Mouse (Mus musculus): Measurements from ENCODE around the gene Rab11a. TPM values are rescaled to one million over a fixed set of nuclear protein-coding genes. Genes with fewer than 3 reads are reported as not detected.
A peak's percentile ranks its signal among the peaks of the same experiment; 100 is the strongest.

Gene Rab11a
- polyA plus RNA-seq (2015; fragmentation: Nextera tagmentation; extraction: Ambion mirVana) = 401 and 402 TPM in 2 replicates

DNA sequence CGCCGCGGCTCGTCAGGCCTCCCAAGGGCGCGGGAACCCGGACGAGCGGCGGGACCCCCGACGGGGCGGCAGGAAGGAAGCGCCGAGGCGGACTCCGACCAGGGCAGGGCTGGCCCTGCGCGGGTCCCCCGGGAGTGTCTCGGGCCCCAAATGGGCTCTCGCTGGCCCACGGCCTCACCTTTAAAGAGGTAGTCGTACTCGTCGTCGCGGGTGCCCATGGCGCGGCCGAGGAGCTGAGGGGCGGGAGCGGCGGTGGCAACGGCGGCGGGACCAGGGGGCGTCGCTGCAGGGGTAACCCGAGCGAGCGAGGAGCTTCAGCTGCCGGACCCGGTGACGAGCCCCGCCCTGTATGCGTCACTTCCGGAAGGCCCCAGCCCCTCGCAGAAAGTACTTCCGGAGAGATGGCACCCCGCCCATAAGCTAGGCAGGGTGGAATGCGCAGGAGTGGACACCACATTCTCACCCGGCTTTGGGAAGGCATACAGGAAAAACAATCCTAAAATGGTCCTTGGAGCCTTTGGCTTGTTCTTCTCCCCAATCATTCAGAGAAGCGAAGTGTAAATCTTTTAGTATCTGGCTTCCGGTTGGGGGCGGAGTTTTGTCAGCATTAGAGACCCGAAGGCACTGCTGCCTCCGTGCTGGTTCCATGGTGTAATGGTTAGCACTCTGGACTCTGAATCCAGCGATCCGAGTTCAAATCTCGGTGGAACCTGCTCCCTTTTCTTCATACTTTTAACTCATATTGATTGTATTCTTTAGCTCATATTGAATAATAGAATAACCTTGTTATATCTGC lies at the start of gene Rab11a:
Gene Rab11a, minus strand, starts transcription at position 353 of the 796 bp plus-strand sequence.
- ATAC-seq (replicated peaks) = peak; percentile 98
- under 1% methylated on average over 61 of the region's 61 CpGs for whole genome bisulfite sequencing
- peak within 1 kb of the TSS; percentile 95 for H3K27ac ChIP-seq
- H3K27me3 ChIP-seq (replicated peaks) = no peaks in the 10 kb centered on the region
- no peaks in the 10 kb centered on the region for H3K9me3 ChIP-seq
- H3K4me3 ChIP-seq = peak within 1 kb of the TSS; percentile 81
- H3K36me3 ChIP-seq (replicated peaks) = no peaks in the 10 kb centered on the region
- peak within 1 kb of the TSS; percentile 81 for H3K4me2 ChIP-seq
- H3K9ac ChIP-seq = peak within 1 kb of the TSS; percentile 86
- H3K4me1 ChIP-seq = peaks cover 7% of the 10 kb centered on the region

DNA sequence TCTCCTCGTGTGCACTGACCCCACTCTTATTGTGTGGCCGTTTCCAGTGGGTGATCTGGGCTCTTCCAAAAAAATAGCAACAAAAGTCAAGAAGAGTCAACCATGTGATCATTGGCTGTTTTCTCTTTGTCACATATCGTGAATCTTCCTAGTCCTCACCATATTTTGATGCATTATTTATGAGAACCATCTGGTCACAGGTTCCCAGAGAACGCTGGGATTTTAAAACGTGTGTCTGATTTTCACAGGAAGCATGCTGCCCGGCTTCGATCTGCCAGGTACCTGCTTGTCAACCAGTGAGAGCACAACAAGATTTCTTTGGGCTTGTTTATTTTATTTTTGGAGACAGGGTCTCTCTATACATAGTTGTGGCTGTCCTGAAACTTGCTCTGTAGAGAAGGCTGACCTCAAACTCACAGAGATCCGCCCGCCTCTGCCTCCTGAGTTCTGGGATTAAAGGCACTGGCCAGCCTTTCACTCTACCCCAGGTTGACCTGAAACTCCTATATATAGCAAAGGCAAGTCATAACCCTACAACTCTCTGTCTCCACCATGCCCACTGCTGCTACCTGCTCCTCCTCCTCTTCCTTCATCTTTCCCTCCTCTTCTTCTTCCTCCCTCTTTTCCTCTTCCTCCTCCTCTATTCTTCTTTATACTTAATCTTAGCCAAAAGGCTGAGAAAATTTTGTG lies 48.8 kb upstream of the Rab11a start:
- ATAC-seq (replicated peaks) = no peak
- 78% methylated on average over 9 of the region's 9 CpGs for WGBS
- Histone ChIP-seq H3K4me2 (no peak overlapping the region), H3K4me1 (no peaks in the 10 kb centered on the region), H3K9me3 (no peaks in the 10 kb centered on the region), H3K4me3 (no peak overlapping the region), H3K36me3 (replicated peaks) (no peaks in the 10 kb centered on the region), H3K27ac (no peak overlapping the region), H3K9ac (no peak overlapping the region), H3K27me3 (replicated peaks) (no peaks in the 10 kb centered on the region)

DNA sequence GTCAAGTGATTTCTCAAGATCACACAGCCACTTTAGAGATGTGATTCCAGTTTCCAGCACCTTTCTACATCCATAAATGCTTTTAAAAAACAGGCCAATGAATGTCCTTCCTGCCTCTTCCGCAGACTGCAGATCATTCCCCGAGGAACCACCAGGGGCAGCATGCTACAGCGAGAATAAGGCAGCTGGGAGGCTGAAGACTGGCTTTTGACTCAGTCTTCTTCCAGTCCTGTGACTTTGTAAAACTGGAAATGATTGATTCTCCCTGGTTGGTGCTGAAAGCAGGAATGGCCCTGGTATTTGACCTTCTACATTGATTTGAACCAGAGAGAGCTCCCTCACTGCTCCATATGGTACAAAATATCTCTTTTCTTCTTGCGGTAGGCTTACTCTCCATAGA lies 47.3 kb upstream of the Rab11a start:
- Histone ChIP-seq H3K27me3 (replicated peaks) (no peaks in the 10 kb centered on the region), H3K4me1 (no peaks in the 10 kb centered on the region), H3K9ac (no peak overlapping the region), H3K36me3 (replicated peaks) (no peaks in the 10 kb centered on the region), H3K9me3 (no peaks in the 10 kb centered on the region), H3K4me3 (no peak overlapping the region), H3K4me2 (no peak overlapping the region), H3K27ac (no peak overlapping the region)
- 40% methylated on average over 4 of the region's 4 CpGs for WGBS
- ATAC-seq (replicated peaks) = no peak

DNA sequence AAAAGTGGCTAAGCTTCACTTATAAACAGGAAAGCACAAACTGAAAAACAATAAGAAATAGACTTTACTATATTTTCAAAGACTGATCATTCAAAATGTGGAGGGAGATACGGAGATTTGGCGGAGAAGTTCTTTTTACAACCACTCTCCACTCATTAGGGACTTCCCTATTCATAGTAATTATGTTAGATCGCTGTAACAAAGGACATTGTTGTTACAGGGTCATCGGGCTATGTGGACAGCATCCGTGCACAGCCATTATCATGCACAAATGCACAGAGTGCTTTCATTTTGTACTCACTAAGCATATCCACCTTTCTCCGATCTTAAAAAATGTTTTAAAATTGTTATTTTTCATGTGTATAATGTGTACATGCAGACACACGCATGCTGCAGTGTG lies 46.0 kb upstream of the Rab11a start:
- ATAC-seq (replicated peaks) = no peak
- H3K4me2 ChIP-seq = no peak overlapping the region

DNA sequence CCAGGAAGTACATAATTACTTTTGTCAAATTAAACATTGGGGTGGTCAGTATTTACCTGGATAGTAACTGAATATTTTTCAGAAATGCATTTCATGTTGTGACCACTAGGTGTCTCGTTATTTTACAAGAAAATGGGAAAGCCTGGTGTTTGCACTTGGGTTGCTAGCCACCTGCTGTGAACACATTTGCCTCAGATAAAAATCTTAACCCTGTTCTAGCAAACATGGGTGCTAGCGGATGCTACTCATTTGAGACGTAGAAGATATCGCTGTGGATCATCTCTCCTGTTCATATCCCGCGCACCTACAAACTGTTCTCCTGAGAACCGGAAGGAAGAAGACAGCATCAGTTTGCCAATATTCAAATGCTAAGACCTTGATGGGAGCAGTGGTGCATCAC lies 42.1 kb upstream of the Rab11a start:
- Histone ChIP-seq H3K27me3 (replicated peaks) (no peaks in the 10 kb centered on the region), H3K36me3 (replicated peaks) (no peaks in the 10 kb centered on the region), H3K4me2 (no peak overlapping the region), H3K27ac (no peak overlapping the region), H3K4me3 (no peak overlapping the region), H3K9me3 (no peaks in the 10 kb centered on the region), H3K9ac (no peak overlapping the region), H3K4me1 (peaks cover under 1% of the 10 kb centered on the region; the same call in 1 of the 2 replicates)
- WGBS = 42% methylated on average over 7 of the region's 7 CpGs
- no peak for ATAC-seq (replicated peaks)

More for the DNA sequence above, 46.0 kb upstream of the Rab11a start:
- Histone ChIP-seq H3K4me3 (no peak overlapping the region), H3K4me1 (no peaks in the 10 kb centered on the region), H3K9ac (no peak overlapping the region), H3K27me3 (replicated peaks) (no peaks in the 10 kb centered on the region), H3K36me3 (replicated peaks) (no peaks in the 10 kb centered on the region), H3K9me3 (no peaks in the 10 kb centered on the region), H3K27ac (no peak overlapping the region)
- 76% methylated on average over 7 of the region's 7 CpGs for WGBS

DNA sequence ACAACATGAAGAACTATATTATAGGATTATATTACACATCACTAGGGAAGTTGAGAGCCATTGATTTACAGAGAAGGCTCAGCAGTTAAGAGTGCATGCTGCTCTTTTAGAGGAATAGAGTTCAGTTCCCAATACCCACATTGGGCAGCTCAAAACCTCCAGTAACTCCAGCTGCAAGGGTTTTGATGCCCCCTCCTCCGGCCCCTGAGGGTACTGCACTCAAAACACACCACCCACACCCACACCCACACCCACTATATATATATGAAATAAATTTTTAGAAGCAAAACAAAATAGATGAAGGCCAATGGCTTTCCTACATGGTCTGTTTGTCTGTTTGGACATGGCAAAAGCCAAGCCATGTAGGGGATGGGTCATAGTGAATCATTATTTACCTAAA lies 40.6 kb upstream of the Rab11a start:
- Histone ChIP-seq H3K9ac (no peak overlapping the region), H3K4me3 (no peak overlapping the region), H3K4me1 (peaks cover 5% of the 10 kb centered on the region; the same call in 1 of the 2 replicates), H3K4me2 (no peak overlapping the region), H3K36me3 (replicated peaks) (no peaks in the 10 kb centered on the region), H3K27me3 (replicated peaks) (no peaks in the 10 kb centered on the region), H3K9me3 (no peaks in the 10 kb centered on the region), H3K27ac (no peak overlapping the region)
- 82% methylated on average over 1 of the region's 1 CpGs for whole genome bisulfite sequencing
- no peak for ATAC-seq (replicated peaks)

DNA sequence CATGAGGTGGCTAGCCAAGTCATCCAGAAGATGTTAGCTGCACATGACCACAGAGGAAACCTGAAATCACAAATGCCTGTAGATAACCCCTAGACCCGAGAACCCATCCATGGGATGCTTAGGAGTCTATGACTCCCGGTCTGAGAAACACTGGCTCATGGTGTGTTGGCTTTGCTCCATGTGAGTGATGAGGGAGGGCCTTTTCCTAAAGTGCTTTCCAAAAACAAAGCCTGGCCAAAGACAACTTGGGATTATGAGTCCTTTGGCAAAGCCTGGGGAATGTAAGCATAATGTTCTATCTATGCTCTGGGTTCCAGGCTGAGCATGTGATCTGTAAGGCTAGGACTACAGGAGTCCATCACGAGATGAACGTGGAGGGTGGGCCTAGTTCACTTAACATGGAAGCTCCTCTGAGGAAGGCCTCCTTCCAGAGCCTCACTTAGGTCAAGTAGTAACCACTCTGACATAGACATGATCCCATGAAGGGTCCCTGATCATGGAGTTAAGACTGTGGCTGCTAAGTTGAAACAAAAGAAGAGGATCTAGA lies 40.0 kb upstream of the Rab11a start:
- no peak overlapping the region for H3K4me2 ChIP-seq
- peaks cover 5% of the 10 kb centered on the region; the same call in 1 of the 2 replicates for H3K4me1 ChIP-seq
- H3K36me3 ChIP-seq (replicated peaks) = no peaks in the 10 kb centered on the region
- H3K9ac ChIP-seq = no peak overlapping the region
- no peaks in the 10 kb centered on the region for H3K27me3 ChIP-seq (replicated peaks)
- no peak overlapping the region for H3K27ac ChIP-seq
- no peaks in the 10 kb centered on the region for H3K9me3 ChIP-seq
- 87% methylated on average over 4 of the region's 4 CpGs for WGBS
- H3K4me3 ChIP-seq = no peak overlapping the region
- no peak for ATAC-seq (replicated peaks)

DNA sequence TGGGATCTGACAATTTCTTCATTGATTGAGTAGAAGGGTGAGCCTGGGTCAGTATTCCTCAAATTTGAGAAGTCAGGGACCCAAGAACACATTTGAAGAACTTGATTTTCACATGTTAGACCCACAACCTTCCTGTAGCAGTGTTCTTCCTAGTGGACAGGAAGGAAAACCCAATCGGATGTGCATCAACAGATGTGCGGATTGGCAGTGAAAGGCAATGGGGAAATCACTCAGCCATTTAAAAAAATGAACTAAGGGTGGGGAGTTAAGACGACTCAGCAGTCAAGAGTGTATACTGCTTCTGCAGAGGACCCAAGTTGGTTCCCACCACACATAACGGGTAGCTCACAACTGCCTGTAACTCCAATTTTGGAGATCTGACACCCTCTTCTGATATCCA lies 37.9 kb upstream of the Rab11a start:
- H3K9me3 ChIP-seq = no peaks in the 10 kb centered on the region
- no peak for ATAC-seq (replicated peaks)
- H3K27ac ChIP-seq = no peak overlapping the region
- no peak overlapping the region for H3K4me3 ChIP-seq
- H3K27me3 ChIP-seq (replicated peaks) = no peaks in the 10 kb centered on the region
- H3K4me1 ChIP-seq = peaks cover 10% of the 10 kb centered on the region
- H3K4me2 ChIP-seq = no peak overlapping the region
- WGBS = 85% methylated on average over 4 of the region's 4 CpGs
- no peaks in the 10 kb centered on the region for H3K36me3 ChIP-seq (replicated peaks)
- H3K9ac ChIP-seq = no peak overlapping the region

DNA sequence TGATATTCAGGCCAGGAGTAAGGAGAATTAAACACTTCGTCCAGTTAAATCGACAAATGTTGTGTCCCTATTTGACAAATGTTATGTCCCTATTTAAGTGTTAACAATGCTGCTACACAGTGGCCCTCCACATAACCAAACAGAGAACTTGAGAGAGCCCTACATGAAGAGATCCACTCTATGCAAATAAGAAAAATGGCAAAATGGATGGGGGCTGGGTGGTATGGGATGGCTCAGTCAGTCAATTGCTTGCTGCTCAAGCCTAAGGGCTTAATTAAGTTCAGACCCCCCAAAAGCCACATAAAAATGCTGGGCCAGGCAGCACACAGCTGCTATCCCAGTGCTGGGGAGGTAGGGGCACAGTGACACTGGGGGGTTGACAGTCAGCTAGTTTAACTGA lies 37.3 kb upstream of the Rab11a start:
- H3K9me3 ChIP-seq = no peaks in the 10 kb centered on the region
- WGBS = 49% methylated on average over 2 of the region's 2 CpGs
- no peaks in the 10 kb centered on the region for H3K27me3 ChIP-seq (replicated peaks)
- no peaks in the 10 kb centered on the region for H3K36me3 ChIP-seq (replicated peaks)
- no peak overlapping the region for H3K4me3 ChIP-seq
- H3K4me1 ChIP-seq = peaks cover 10% of the 10 kb centered on the region
- no peak overlapping the region for H3K9ac ChIP-seq
- no peak for ATAC-seq (replicated peaks)
- no peak overlapping the region for H3K4me2 ChIP-seq
- 0 out of 2 replicates have a peak overlapping the region, but pooled peaks have one; percentile 26 for H3K27ac ChIP-seq

DNA sequence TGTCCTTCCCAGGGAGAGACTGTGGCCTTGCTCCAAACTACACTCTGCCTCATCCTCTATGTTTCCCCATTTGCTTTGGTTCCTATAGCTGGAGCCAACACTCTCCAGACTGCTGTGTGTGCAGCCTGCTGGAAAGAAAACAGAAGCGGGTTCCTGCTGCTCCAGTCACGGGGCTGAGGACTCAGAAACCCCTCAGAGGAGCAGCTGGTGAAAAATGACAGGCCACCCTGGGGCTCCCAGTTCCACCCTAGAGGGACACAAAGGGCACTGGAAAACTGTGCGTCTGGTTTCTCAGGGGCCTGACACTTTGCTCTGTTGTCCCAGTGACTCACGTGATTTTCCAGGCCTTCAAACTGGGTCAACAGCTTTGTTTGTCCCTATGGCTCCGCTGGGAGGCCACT lies 36.9 kb upstream of the Rab11a start:
- Histone ChIP-seq H3K27ac (0 out of 2 replicates have a peak overlapping the region, but pooled peaks have one; percentile 26), H3K9ac (no peak overlapping the region), H3K27me3 (replicated peaks) (no peaks in the 10 kb centered on the region), H3K36me3 (replicated peaks) (no peaks in the 10 kb centered on the region), H3K4me3 (no peak overlapping the region), H3K4me2 (no peak overlapping the region), H3K4me1 (peaks cover 10% of the 10 kb centered on the region), H3K9me3 (no peaks in the 10 kb centered on the region)
- no peak; the same call in 1 of the 2 replicates for ATAC-seq (replicated peaks)
- 20% methylated on average over 5 of the region's 5 CpGs for WGBS

DNA sequence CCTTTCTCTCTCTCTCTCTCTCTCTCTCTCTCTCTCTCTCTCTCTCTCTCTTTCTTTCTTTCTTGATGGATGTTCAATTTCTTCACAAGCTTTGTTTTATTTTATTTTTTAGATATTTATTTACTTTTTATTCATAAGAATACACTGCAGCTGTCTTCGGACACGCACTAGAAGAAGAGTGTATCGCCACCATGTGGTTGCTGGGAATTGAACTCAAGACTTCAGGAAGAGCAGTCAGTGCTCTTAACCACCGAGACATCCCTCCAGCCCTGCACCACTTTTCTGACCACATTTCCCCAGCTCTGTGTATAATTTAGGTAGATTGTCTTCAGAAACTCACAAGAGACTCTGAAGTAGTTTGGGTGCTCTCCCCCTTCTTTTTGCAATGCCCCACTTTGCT lies 36.4 kb upstream of the Rab11a start:
- Histone ChIP-seq H3K27me3 (replicated peaks) (no peaks in the 10 kb centered on the region), H3K27ac (0 out of 2 replicates have a peak overlapping the region, but pooled peaks have one; percentile 26), H3K9ac (no peak overlapping the region), H3K4me3 (no peak overlapping the region), H3K9me3 (no peaks in the 10 kb centered on the region), H3K4me2 (no peak overlapping the region), H3K36me3 (replicated peaks) (no peaks in the 10 kb centered on the region), H3K4me1 (peaks cover 10% of the 10 kb centered on the region)
- WGBS = 58% methylated on average over 4 of the region's 4 CpGs
- no peak for ATAC-seq (replicated peaks)

DNA sequence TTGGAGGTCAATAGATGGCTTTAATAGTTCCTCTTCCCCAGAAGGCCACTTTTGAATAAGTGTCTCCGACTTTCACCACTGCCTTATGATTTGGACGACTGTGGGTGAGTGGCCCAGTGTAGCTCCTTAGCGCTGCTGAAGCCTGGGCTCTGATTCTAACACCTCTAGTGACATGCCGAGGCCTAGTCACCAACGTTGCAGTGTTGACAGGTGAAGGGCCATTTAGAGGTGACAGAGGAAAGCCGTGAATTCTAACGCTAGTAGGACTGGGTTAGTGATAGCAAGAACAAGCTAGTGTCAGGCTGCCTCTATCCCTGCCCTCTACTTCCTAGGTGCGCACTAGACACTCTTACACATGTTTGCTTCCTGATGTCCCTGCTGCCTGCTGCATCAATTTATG lies 35.7 kb upstream of the Rab11a start:
- Histone ChIP-seq H3K9ac (no peak overlapping the region), H3K36me3 (replicated peaks) (no peaks in the 10 kb centered on the region), H3K27me3 (replicated peaks) (no peaks in the 10 kb centered on the region), H3K4me2 (no peak overlapping the region), H3K4me1 (peaks cover 10% of the 10 kb centered on the region), H3K9me3 (no peaks in the 10 kb centered on the region), H3K27ac (no peak overlapping the region), H3K4me3 (no peak overlapping the region)
- WGBS = 90% methylated on average over 8 of the region's 8 CpGs
- ATAC-seq (replicated peaks) = no peak

Measured in midbrain, embryonic 15.5 days (tissue).